Mouse (Mus musculus): ENCODE results near the gene Alb. TPM values are rescaled to one million over a fixed set of nuclear protein-coding genes. Genes with fewer than 3 reads are reported as not detected.

The Alb gene
- polyA plus RNA-seq, 1 experiment from 2014 or later: 3.1 TPM

DNA sequence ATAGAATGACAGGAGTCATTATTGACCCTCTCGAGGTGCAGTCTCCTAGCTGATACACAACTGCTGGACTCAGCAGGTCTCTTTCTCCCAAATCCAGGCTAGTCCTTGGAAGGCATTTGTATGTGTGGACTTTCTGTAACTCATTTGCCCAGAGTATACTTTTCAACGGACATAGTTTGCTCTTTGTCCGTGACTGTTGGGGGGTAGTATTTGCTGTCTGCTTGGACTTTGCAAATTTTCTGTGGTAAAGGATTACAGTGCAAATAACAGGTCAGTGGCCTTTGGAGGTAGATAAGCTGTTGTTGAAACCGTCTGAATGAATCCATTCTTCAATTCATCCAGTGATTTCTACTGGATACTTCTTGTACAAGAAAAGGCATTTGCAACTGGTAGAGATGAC lies 21.5 kb upstream of the Alb start:
- H3K4me2 ChIP-seq (ENCODE audit: low read length): no peak overlapping the region
- ATAC-seq (replicated peaks; ENCODE audit: low FRiP score, low read depth) (no peak), DNase-seq (ENCODE audit: low spot score) (no peak)
- H3K27me3 ChIP-seq (ENCODE audit: insufficient read depth, low read length): no peaks in the 10 kb centered on the region
- H3K9me3 ChIP-seq (replicated peaks; ENCODE audit: low read length): no peaks in the 10 kb centered on the region
- no peak overlapping the region for H3K9ac ChIP-seq (ENCODE audit: low read depth, low read length)
- no peaks in the 10 kb centered on the region for H3K4me1 ChIP-seq (replicated peaks; ENCODE audit: insufficient read depth, low read length)
- no peak overlapping the region for H3K4me3 ChIP-seq (replicated peaks; ENCODE audit: low read depth, low read length)
- no peak overlapping the region for H3K27ac ChIP-seq
- H3K36me3 ChIP-seq (ENCODE audit: insufficient read depth, low read length): no peaks in the 10 kb centered on the region
- WGBS: 75% methylated on average over 4 of the region's 4 CpGs
- no peak for TF ChIP-seq CTCF (IDR thresholded peaks at IDR 0.05; ENCODE audit: low read depth)

DNA sequence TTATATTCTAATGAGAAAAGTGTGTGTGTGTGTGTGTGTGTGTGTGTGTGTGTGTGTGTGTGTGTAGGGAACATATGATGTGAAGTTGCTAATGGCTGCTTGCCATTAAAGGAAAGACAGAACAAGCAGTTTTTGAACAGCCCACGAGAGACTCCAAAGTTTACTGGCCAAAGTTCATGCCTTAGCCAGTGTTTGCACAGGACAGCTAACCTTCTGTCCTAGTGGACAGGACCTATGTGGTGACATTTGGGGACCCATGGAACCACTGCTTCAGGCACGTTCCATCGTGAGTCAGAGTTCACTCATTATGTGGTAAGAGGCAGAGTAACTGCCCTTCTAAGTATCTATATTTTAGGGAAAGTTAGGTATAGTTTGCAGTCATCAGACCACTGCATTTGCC lies 13.1 kb upstream of the Alb start:
- ATAC-seq (replicated peaks; ENCODE audit: low FRiP score, low read depth) (no peak), DNase-seq (ENCODE audit: low spot score) (no peak)
- 76% methylated on average over 3 of the region's 3 CpGs for WGBS
- Histone ChIP-seq H3K4me1 (replicated peaks; ENCODE audit: insufficient read depth, low read length) (no peaks in the 10 kb centered on the region), H3K9me3 (replicated peaks; ENCODE audit: low read length) (no peaks in the 10 kb centered on the region), H3K9ac (ENCODE audit: low read depth, low read length) (no peak overlapping the region), H3K4me2 (ENCODE audit: low read length) (no peak overlapping the region), H3K36me3 (ENCODE audit: insufficient read depth, low read length) (no peaks in the 10 kb centered on the region), H3K4me3 (replicated peaks; ENCODE audit: low read depth, low read length) (no peak overlapping the region), H3K27me3 (ENCODE audit: insufficient read depth, low read length) (no peaks in the 10 kb centered on the region), H3K27ac (no peak overlapping the region)
- no peak for TF ChIP-seq CTCF (IDR thresholded peaks at IDR 0.05; ENCODE audit: low read depth)

DNA sequence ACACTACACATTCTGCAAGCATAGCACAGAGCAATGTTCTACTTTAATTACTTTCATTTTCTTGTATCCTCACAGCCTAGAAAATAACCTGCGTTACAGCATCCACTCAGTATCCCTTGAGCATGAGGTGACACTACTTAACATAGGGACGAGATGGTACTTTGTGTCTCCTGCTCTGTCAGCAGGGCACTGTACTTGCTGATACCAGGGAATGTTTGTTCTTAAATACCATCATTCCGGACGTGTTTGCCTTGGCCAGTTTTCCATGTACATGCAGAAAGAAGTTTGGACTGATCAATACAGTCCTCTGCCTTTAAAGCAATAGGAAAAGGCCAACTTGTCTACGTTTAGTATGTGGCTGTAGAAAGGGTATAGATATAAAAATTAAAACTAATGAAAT lies 10.7 kb upstream of the Alb start:
- Histone ChIP-seq H3K4me2 (ENCODE audit: low read length) (no peak overlapping the region), H3K4me3 (replicated peaks; ENCODE audit: low read depth, low read length) (no peak overlapping the region), H3K9ac (ENCODE audit: low read depth, low read length) (no peak overlapping the region), H3K27ac (no peak overlapping the region), H3K9me3 (replicated peaks; ENCODE audit: low read length) (no peaks in the 10 kb centered on the region), H3K36me3 (ENCODE audit: insufficient read depth, low read length) (no peaks in the 10 kb centered on the region), H3K4me1 (replicated peaks; ENCODE audit: insufficient read depth, low read length) (no peaks in the 10 kb centered on the region), H3K27me3 (ENCODE audit: insufficient read depth, low read length) (no peaks in the 10 kb centered on the region)
- DNase-seq (ENCODE audit: low spot score): no peak
- WGBS: 85% methylated on average over 5 of the region's 5 CpGs
- TF ChIP-seq CTCF (IDR thresholded peaks at IDR 0.05; ENCODE audit: low read depth): no peak
- no peak for ATAC-seq (replicated peaks; ENCODE audit: low FRiP score, low read depth)

DNA sequence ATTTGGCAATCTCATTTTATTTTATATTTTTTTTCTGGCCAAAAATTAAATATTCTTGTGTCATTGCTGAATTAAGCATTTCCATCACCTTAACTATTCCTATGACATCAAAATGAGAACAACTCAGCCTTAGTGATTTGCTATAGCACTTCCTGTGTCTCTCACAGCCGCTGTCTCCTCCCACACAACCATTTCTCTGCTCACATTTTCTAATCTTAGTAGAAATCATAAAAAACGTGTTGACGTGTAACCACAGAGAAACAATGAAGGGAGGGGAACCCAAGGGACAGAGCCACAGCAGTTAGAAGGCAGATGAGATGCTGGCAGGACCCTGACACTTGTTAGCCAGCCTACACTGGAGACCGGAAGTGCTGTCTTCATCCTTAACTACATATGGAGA lies 8.0 kb upstream of the Alb start:
- ATAC-seq (replicated peaks; ENCODE audit: low FRiP score, low read depth) (no peak), DNase-seq (ENCODE audit: low spot score) (no peak)
- H3K9me3 ChIP-seq (replicated peaks; ENCODE audit: low read length): no peaks in the 10 kb centered on the region
- H3K36me3 ChIP-seq (ENCODE audit: insufficient read depth, low read length): no peaks in the 10 kb centered on the region
- H3K4me1 ChIP-seq (replicated peaks; ENCODE audit: insufficient read depth, low read length): no peaks in the 10 kb centered on the region
- no peak overlapping the region for H3K9ac ChIP-seq (ENCODE audit: low read depth, low read length)
- 42% methylated on average over 4 of the region's 4 CpGs for WGBS
- no peak for TF ChIP-seq CTCF (IDR thresholded peaks at IDR 0.05; ENCODE audit: low read depth)
- H3K4me2 ChIP-seq (ENCODE audit: low read length): no peak overlapping the region
- no peak overlapping the region for H3K4me3 ChIP-seq (replicated peaks; ENCODE audit: low read depth, low read length)
- H3K27ac ChIP-seq: no peak overlapping the region
- no peaks in the 10 kb centered on the region for H3K27me3 ChIP-seq (ENCODE audit: insufficient read depth, low read length)

DNA sequence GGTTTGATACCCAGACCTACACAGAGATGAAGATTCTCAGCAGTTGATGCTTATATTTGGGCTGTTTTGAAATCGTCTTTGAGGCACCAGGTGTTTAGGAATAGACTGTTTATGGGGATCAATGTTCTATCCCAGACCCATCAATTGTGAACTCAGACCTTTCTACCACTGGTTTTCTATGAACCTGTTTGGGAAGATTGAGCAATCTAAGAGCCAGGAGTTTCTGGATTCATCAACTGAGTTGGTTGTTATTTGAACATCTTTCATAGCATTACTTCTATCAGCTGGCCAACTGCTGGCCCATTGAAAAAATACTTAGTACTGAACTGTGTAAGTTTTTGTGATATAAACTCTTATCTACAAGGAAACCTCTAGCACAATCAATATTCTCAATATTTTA lies 3.5 kb upstream of the Alb start:
- DNase-seq (ENCODE audit: low spot score): no peak

DNA sequence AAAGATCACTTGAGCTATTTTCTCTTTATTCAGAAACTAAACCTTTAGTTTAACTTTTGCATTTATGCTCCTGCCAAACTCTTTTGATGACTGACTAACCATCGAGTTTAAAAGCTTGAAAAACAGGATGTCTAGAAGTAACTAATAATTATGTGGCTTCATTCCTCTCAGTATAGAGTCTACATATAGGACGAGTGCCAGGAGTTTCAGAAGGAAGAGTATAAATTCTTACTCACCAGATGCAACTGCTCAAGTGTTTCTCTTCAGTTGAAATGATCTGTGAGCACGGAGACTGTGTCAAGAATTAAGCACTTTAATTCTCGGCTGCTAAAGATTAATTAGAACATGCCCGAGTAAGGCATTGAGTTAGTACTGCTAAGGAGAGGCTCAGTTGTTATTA lies 2.0 kb upstream of the Alb start:
- Histone ChIP-seq H3K9ac (ENCODE audit: low read depth, low read length) (no peak overlapping the region), H3K4me1 (replicated peaks; ENCODE audit: insufficient read depth, low read length) (no peaks in the 10 kb centered on the region), H3K27ac (no peak overlapping the region), H3K4me2 (ENCODE audit: low read length) (no peak overlapping the region), H3K4me3 (replicated peaks; ENCODE audit: low read depth, low read length) (no peak overlapping the region), H3K27me3 (ENCODE audit: insufficient read depth, low read length) (no peaks in the 10 kb centered on the region), H3K36me3 (ENCODE audit: insufficient read depth, low read length) (no peaks in the 10 kb centered on the region), H3K9me3 (replicated peaks; ENCODE audit: low read length) (no peaks in the 10 kb centered on the region)
- WGBS: 29% methylated on average over 5 of the region's 5 CpGs
- peak; percentile 86 for DNase-seq (ENCODE audit: low spot score)
- TF ChIP-seq CTCF (IDR thresholded peaks at IDR 0.05; ENCODE audit: low read depth): no peak
- ATAC-seq (replicated peaks; ENCODE audit: low FRiP score, low read depth): no peak

More for the DNA sequence above, 3.5 kb upstream of the Alb start:
- Histone ChIP-seq H3K27me3 (ENCODE audit: insufficient read depth, low read length) (no peaks in the 10 kb centered on the region), H3K9ac (ENCODE audit: low read depth, low read length) (no peak overlapping the region), H3K4me2 (ENCODE audit: low read length) (no peak overlapping the region), H3K4me1 (replicated peaks; ENCODE audit: insufficient read depth, low read length) (no peaks in the 10 kb centered on the region), H3K4me3 (replicated peaks; ENCODE audit: low read depth, low read length) (no peak overlapping the region), H3K9me3 (replicated peaks; ENCODE audit: low read length) (no peaks in the 10 kb centered on the region), H3K27ac (no peak overlapping the region), H3K36me3 (ENCODE audit: insufficient read depth, low read length) (no peaks in the 10 kb centered on the region)
- ATAC-seq (replicated peaks; ENCODE audit: low FRiP score, low read depth): no peak
- WGBS: 80% methylated on average over 1 of the region's 1 CpGs
- no peak for TF ChIP-seq CTCF (IDR thresholded peaks at IDR 0.05; ENCODE audit: low read depth)

DNA sequence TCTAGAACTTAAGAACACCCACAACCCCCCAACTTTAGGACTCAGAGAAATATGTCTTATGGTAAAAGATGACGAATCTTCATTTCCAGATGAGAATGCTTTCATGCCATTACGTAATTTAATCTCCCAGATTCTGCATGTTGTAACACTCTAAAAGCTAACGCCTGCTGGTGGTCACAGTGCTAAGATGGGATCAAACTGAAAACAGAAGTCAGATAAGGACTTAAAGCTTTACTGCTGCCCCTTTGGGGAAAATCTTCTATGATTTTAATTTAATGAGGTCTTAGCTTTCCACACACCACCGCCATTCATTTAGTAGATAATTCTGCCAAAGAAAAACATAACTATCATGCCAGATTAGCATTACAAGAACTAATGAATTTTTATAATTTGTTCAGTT lies 6.1 kb downstream of the Alb start:
- DNase-seq (ENCODE audit: low spot score): peak; percentile 49
- Histone ChIP-seq H3K4me2 (ENCODE audit: low read length) (no peak overlapping the region), H3K9ac (ENCODE audit: low read depth, low read length) (no peak overlapping the region), H3K4me3 (replicated peaks; ENCODE audit: low read depth, low read length) (no peak overlapping the region), H3K27ac (no peak overlapping the region), H3K9me3 (replicated peaks; ENCODE audit: low read length) (no peaks in the 10 kb centered on the region), H3K27me3 (ENCODE audit: insufficient read depth, low read length) (no peaks in the 10 kb centered on the region), H3K36me3 (ENCODE audit: insufficient read depth, low read length) (no peaks in the 10 kb centered on the region), H3K4me1 (replicated peaks; ENCODE audit: insufficient read depth, low read length) (0 out of 2 replicates have a peak, but pooled peaks cover 3% of the 10 kb centered on the region)
- WGBS: 45% methylated on average over 4 of the region's 4 CpGs
- ATAC-seq (replicated peaks; ENCODE audit: low FRiP score, low read depth): no peak
- TF ChIP-seq CTCF (IDR thresholded peaks at IDR 0.05; ENCODE audit: low read depth): no peak
